Mouse (Mus musculus) testis, adult 2 months (tissue): ENCODE data around the gene Cox15. TPM values are rescaled to one million over a fixed set of nuclear protein-coding genes. Genes with fewer than 3 reads are reported as not detected.

Experiments
- H3K27ac ChIP-seq: fragments of 200-500 bp; 2 replicates; pipeline ENCODE4 v1.5.1; 2012; ENCODE audit warnings: low read depth, low read length; ENCODE audit not compliant: control insufficient read depth, insufficient read depth
- H3K27me3 ChIP-seq: fragments of 200-500 bp; 2 replicates; pipeline ENCODE4 v1.6.1; 2012; ENCODE audit warnings: mild to moderate bottlenecking, low read length, moderate library complexity; ENCODE audit not compliant: control insufficient read depth, insufficient read depth
- H3K36me3 ChIP-seq: fragments of 200-500 bp; 2 replicates; pipeline ENCODE4 v1.6.1; 2012; ENCODE audit warnings: mild to moderate bottlenecking, low read length; ENCODE audit not compliant: control insufficient read depth, insufficient read depth
- H3K4me1 ChIP-seq: fragments of 200-500 bp; 2 replicates; pipeline ENCODE4 v1.6.1; 2012; ENCODE audit warnings: low read length; ENCODE audit not compliant: control insufficient read depth, insufficient read depth
- H3K4me3 ChIP-seq: fragments of 200-500 bp; 2 replicates; pipeline ENCODE4 v1.5.1; 2012; ENCODE audit warnings: low read depth, mild to moderate bottlenecking, low read length, moderate library complexity, mixed read lengths; ENCODE audit not compliant: control insufficient read depth
- CTCF ChIP-seq: fragments of 200-500 bp; IDR thresholded peaks from 2 replicates; pipeline ENCODE4 v1.5.1; 2012; ENCODE audit warnings: low read depth, mild to moderate bottlenecking, inconsistent platforms, low read length, moderate library complexity; ENCODE audit not compliant: control insufficient read depth, insufficient read depth, insufficient replicate concordance
- POLR2A ChIP-seq: fragments of 200-500 bp; IDR thresholded peaks from 2 replicates; pipeline ENCODE4 v1.6.1; 2012; ENCODE audit warnings: low read depth, mild to moderate bottlenecking, inconsistent platforms, low read length, moderate library complexity; ENCODE audit not compliant: control insufficient read depth
- polyA plus RNA-seq: library from polyadenylated mRNA; depleted of rRNA; stranded (reverse); fragments of >200 nt; gene quantifications from 2 replicates; pipeline ENCODE4 v1.2.3, GENCODE M21; 2012

Gene Cox15
- polyA plus RNA-seq, 1 experiment, result 5.5 TPM

DNA sequence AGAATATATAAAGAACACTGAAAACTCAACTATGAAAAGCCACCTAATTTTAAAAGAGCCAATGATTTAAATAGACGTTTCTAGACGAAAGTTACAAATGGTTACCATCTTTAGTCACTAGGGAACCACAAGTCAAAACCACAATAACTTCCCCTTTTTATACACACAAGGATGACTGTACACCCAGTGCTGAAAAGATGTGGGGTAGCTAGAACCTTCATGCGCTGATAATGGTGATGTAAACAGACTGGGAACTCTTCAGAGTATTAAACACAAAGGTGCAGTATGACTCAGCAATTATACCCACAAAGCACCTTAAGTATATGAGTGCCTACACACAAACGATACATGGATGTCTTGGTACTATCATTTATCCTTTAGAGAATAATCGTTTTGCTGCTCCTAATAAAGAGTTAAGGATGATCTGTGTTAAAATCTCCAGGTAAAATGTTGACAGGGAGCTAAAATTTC, 18.7 kb upstream of the Cox15 start:
- Histone ChIP-seq H3K27me3 (no peaks in the 10 kb centered on the region), H3K4me1 (no peaks in the 10 kb centered on the region), H3K36me3 (no peaks in the 10 kb centered on the region), H3K27ac (no peak overlapping the region), H3K4me3 (no peak overlapping the region)
- TF ChIP-seq CTCF (no peak), POLR2A (no peak)

DNA sequence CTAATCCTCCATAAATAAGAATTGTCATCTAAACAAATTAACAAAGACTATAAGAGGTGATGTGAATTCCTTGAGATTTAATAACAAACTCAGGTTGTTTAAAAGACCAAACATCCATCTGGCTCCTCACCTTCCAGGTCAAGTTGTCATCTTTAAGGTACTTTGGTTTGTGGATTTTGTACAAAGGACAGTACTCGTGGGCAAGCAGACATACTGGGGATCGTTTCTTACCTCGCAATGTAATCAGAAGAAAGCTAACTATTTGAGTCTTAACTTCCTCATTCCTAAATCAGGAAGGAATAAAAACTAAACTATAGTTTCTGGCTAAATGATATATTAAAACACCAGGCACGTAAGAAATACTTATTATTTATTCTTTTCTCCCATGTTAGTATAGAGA, 17.8 kb upstream of the Cox15 start:
- TF ChIP-seq CTCF, result no peak
- no peak for TF ChIP-seq POLR2A
- H3K36me3 ChIP-seq, result no peaks in the 10 kb centered on the region; the same call in 1 of the 2 replicates
- no peak overlapping the region for H3K27ac ChIP-seq
- H3K4me1 ChIP-seq, result no peaks in the 10 kb centered on the region
- H3K27me3 ChIP-seq, result no peaks in the 10 kb centered on the region
- no peak overlapping the region for H3K4me3 ChIP-seq

DNA sequence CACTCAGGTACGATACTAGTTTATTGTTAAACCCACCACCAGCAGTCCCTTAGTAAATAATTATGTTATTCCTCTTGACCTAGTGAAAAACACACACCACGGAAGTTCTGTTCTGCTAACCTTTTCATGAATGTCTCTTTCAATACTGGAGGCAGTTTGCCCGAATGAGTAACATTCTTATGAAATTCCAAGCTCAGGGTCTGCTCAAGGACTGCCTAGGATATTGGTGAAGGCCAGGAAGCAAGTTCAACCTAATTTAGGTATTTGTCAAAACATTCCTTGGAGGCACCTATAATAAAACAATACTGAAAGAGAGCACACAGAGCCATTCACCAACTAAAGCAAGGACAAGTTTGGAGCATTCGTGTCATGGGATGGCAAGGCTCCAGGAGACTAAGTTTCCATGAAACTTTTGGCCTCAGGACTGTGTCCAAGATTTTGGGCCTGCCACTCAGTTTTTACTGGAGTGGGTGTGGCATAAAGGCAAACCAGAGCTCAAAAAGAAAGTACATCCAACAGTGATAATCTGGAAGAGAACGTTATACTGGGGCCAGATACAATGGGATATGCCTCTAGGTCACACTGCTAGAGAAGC, 16.7 kb upstream of the Cox15 start:
- Histone ChIP-seq H3K4me1 (no peaks in the 10 kb centered on the region), H3K4me3 (no peak overlapping the region), H3K36me3 (no peaks in the 10 kb centered on the region; the same call in 1 of the 2 replicates), H3K27me3 (no peaks in the 10 kb centered on the region), H3K27ac (no peak overlapping the region)
- TF ChIP-seq CTCF (no peak), POLR2A (no peak)

DNA sequence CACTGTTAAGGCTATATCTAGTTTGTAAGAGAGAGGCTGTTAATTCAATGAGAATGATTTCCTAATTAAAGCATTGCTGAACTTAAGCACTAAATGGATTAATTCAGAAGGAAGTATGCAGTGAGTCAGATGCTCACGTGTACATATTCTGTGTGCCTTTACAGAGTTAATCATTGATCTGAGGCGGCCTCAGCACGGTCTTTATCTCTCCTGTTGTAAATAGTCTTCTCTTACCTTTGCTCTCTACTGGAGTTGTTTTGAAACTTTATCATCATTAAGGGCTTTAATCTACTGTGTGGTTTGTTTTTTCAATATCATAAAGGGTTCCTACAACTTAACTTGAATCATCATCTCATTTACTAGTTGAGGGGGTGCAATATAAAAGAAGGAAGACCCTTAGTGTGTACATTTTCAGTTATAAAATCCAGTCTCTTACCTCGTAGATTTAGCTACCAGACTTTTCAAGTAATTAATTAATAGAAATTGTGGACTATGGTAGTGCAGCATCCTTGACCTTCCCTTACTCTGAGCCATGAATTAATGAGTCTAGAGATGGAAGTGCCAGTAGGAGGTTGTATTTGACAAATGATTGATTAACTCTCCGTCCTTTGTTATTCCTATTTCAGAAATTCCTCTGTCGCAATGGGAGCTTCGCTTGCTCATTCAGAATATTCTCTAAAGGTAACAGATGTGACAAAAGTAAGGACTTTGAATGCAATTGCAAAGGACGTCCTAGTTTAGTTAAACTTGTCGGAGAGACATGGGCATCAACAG, 14.9 kb upstream of the Cox15 start:
- TF ChIP-seq POLR2A, result no peak
- TF ChIP-seq CTCF, result no peak
- no peak overlapping the region for H3K4me3 ChIP-seq
- H3K27ac ChIP-seq, result no peak overlapping the region
- no peaks in the 10 kb centered on the region; the same call in 1 of the 2 replicates for H3K36me3 ChIP-seq
- H3K27me3 ChIP-seq, result no peaks in the 10 kb centered on the region
- no peaks in the 10 kb centered on the region for H3K4me1 ChIP-seq

DNA sequence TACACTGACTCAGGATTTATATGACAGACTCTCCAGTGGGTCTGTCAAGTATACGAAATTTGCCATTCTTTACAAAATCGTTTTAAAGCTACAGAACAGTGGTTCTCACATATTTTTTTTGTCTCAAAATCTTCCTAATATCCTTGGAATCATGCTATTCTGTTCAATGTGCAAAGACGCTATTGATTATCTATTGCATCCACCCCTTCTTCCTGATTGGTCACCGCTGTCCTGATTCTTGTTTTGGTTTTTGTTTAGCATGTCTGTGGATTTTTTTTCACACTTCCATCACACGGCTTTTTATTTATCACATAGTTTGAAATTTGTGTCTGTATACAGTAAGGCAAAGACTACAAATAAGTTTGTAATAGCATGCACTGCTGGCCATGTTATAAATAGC, 13.7 kb upstream of the Cox15 start:
- TF ChIP-seq CTCF (no peak), POLR2A (no peak)
- no peaks in the 10 kb centered on the region; the same call in 1 of the 2 replicates for H3K36me3 ChIP-seq
- H3K4me1 ChIP-seq, result no peaks in the 10 kb centered on the region
- no peak overlapping the region for H3K27ac ChIP-seq
- H3K4me3 ChIP-seq, result no peak overlapping the region
- no peaks in the 10 kb centered on the region for H3K27me3 ChIP-seq

DNA sequence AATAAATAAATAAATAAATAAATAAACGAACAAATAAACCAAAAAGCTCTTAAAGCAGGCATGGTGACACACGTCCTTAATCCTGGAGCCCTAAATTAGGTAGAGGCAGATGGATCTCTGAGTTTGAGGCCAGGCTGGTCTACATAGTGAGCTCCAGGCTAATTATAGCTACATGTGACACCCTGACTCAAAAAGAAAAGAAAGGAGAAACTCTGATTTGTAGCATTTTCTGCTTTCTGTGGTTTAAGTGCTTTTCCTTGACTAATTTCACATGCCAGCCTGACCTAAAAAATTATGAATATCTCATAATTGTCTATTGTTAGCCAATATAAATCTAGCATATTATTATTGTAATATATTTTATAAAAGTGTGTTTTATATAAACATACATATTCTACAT, 9.6 kb upstream of the Cox15 start:
- no peaks in the 10 kb centered on the region for H3K4me1 ChIP-seq

DNA sequence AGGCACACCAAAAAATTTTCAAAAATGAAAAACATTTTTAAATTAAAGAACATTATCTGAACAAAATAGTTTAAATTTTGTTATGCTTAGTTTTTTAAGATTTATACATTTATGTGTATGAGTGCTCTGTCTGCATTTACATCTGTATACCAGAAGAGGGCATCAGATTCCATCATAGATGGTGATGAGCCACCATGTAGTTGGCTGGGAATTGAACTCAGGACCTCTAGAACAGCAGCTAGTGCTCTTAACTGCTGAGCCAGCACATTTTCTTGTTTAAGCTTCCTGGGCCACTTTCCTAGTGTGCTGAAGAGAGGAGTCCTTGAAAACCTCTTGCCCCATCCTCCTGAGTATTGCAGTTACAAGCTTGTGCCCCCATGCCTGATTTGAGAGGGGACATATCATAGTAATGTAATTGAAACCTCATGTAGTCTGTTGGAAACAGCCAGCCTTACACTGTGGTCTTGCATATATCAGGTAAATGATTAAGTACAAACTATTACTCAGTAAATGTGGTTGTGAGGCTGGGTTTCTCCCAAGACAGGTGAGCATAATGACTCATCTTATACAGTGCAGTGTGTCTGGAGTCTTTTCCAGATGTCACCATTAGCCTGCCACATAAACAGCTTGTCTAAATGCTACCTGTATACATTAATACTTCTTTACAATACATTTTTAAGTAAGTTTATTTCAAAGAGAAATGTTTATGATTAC, 8.9 kb upstream of the Cox15 start:
- Histone ChIP-seq H3K27me3 (no peaks in the 10 kb centered on the region), H3K36me3 (peaks cover 1% of the 10 kb centered on the region; the same call in 1 of the 2 replicates), H3K4me3 (no peak overlapping the region), H3K4me1 (no peaks in the 10 kb centered on the region), H3K27ac (no peak overlapping the region)
- TF ChIP-seq CTCF (no peak), POLR2A (no peak)

More for the DNA sequence above, 9.6 kb upstream of the Cox15 start:
- Histone ChIP-seq H3K27ac (no peak overlapping the region), H3K27me3 (no peaks in the 10 kb centered on the region), H3K4me3 (no peak overlapping the region), H3K36me3 (peaks cover 1% of the 10 kb centered on the region; the same call in 1 of the 2 replicates)
- TF ChIP-seq CTCF, result no peak
- TF ChIP-seq POLR2A, result no peak
